Mouse (Mus musculus) spleen, adult 2 months (tissue): Measurements from ENCODE around the gene Nav2.

Experiments used
- CTCF ChIP-seq: fragments of 200-500 bp; IDR thresholded peaks from 2 replicates; pipeline ENCODE4 v1.5.1; 2011; ENCODE audit warnings: mild to moderate bottlenecking, inconsistent platforms; ENCODE audit not compliant: insufficient read depth, insufficient read length, insufficient replicate concordance; ENCODE audit errors: extremely low read depth
- POLR2A ChIP-seq: fragments of 200-500 bp; IDR thresholded peaks from 2 replicates; pipeline ENCODE4 v1.6.1; 2011; ENCODE audit warnings: low read depth, low read length, inconsistent platforms

GRCm38 (mm10) chr7:49339953-49340352 is 431.4 kb downstream of the Nav2 start:
- TF ChIP-seq POLR2A (no peak), CTCF (no peak)
